Mouse (Mus musculus) liver, embryonic 16.5 days (tissue): Measurements from ENCODE around the gene Parp1. TPM values are rescaled to one million over a fixed set of nuclear protein-coding genes. Genes with fewer than 3 reads are reported as not detected.
"Not testable (repeated sequence)": the region's sequence is repeated elsewhere in the genome, so short reads cannot be mapped to it uniquely, and the experiment has no call there.

Experiments used
- ATAC-seq: fragments of 200-750 bp; cut with Nextera tagmentation; 2 replicates; pipeline ENCODE4 v1.8.0; 2017; ENCODE audit warnings: low read depth, mild to moderate bottlenecking, moderate number of reproducible peaks, moderate library complexity
- H3K27ac ChIP-seq: fragments of 300-500 bp; sonication (generic); 2 replicates; pipeline ENCODE4 v1.5.1; 2014; ENCODE audit warnings: mild to moderate bottlenecking, low read length
- H3K27me3 ChIP-seq: fragments of 300-500 bp; sonication (generic); 2 replicates; pipeline ENCODE4 v1.6.1; 2014; ENCODE audit warnings: low read depth, low read length, mixed read lengths; ENCODE audit not compliant: control insufficient read depth, insufficient read depth
- H3K36me3 ChIP-seq: fragments of 300-500 bp; sonication (generic); 2 replicates; pipeline ENCODE4 v1.6.1; 2014; ENCODE audit warnings: mild to moderate bottlenecking; ENCODE audit not compliant: control insufficient read depth, insufficient read depth
- H3K4me1 ChIP-seq: fragments of 300-500 bp; sonication (generic); 2 replicates; pipeline ENCODE4 v1.6.1; 2014; ENCODE audit warnings: low read depth, low read length, mixed read lengths; ENCODE audit not compliant: control insufficient read depth
- H3K4me2 ChIP-seq: fragments of 300-500 bp; sonication (generic); 2 replicates; pipeline ENCODE4 v1.6.1; 2014; ENCODE audit warnings: low read depth, low read length, mixed read lengths
- H3K4me3 ChIP-seq: fragments of 300-500 bp; sonication (generic); 2 replicates; pipeline ENCODE4 v1.5.1; 2014; ENCODE audit warnings: low read depth, mild to moderate bottlenecking, low read length
- H3K9ac ChIP-seq: fragments of 300-500 bp; sonication (generic); 2 replicates; pipeline ENCODE4 v1.6.1; 2014; ENCODE audit warnings: low read depth, low read length
- H3K9me3 ChIP-seq: fragments of 300-500 bp; sonication (generic); replicated peaks from 2 replicates; pipeline ENCODE4 v1.6.1; 2016; ENCODE audit warnings: low read length; ENCODE audit not compliant: control insufficient read depth
- WGBS: fragments of 180-500 bp; shearing (Covaris S2); extraction: QIAGEN DNeasy Blood & Tissue Kit; methylation state at CpG from one replicate; pipeline ENCODE4 v1.1.7; 2014; ENCODE audit not compliant: insufficient replicate concordance; 5-methylcytosine and 5-hydroxymethylcytosine counted together
- polyA plus RNA-seq: library from polyadenylated mRNA; unstranded; fragments of >200 nt; fragmentation: Nextera tagmentation; extraction: Ambion mirVana; gene quantifications from 2 replicates; pipeline ENCODE4 v1.2.1, GENCODE M21; 2015

Gene Parp1
- polyA plus RNA-seq, 1 experiment from 2014 or later, result 52.0 TPM

DNA sequence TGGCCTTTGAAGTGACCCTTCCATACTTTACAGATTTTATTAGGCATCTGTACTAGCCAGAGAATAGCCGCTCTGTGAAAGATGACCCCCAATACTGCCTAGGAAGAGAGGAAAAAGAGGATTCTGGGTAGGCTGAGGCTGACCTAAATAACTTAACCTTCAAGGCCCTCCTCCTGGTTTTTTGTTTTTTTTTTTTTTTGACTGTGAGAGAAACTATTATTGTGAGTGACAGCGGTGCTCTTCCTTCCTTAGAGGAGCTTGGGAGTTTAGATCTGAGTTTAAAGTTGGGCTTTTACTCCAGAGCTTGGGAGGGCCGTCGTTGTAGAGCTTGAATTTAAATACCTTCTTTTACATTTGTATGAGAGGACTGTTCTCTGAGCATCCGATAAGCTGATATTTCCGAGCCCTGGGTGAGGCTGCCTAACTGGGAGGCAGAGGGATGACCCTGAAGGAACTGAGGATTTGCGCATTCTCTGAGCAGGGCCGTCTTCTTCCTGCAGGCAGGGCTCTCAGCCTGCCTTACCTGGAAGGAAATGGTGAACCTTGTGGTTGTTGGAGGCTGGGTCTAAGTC is 2.4 kb downstream of the Parp1 start:
- Histone ChIP-seq H3K4me1 (peaks cover 33% of the 10 kb centered on the region), H3K4me2 (peak overlapping the region; percentile 95), H3K27ac (0 out of 2 replicates have a peak overlapping the region, but pooled peaks have one; percentile 47), H3K36me3 (peaks cover 2% of the 10 kb centered on the region; the same call in 1 of the 2 replicates), H3K9me3 (no peaks in the 10 kb centered on the region), H3K4me3 (no peak overlapping the region), H3K9ac (no peak overlapping the region), H3K27me3 (no peaks in the 10 kb centered on the region)
- WGBS, result 74% methylated on average over 8 of the region's 8 CpGs
- no peak for ATAC-seq

DNA sequence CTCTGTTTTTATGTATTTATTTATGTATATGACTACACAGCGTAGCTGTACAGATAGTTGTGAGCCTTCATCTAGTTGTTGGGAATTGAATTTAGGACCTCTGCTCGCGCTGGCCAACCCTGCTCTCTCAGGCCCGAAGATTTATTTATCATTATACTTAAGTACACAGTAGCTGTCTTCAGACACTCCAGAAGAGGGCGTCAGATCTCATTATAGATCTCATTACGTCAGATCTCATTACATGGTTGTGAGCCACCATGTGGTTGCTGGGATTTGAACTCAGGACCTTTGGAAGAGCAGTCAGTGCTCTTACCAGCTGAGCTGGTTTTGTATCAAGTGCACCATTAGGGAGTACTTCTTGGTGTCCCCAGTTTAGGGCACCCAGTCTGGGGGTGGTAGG is 3.0 kb downstream of the Parp1 start:
- H3K4me3 ChIP-seq, H3K27ac ChIP-seq, H3K9ac ChIP-seq, H3K36me3 ChIP-seq, H3K9me3 ChIP-seq, H3K4me2 ChIP-seq, ATAC-seq, H3K27me3 ChIP-seq: not testable (repeated sequence)
- WGBS, result 72% methylated on average over 6 of the region's 6 CpGs
- H3K4me1 ChIP-seq, result peaks cover 33% of the 10 kb centered on the region

DNA sequence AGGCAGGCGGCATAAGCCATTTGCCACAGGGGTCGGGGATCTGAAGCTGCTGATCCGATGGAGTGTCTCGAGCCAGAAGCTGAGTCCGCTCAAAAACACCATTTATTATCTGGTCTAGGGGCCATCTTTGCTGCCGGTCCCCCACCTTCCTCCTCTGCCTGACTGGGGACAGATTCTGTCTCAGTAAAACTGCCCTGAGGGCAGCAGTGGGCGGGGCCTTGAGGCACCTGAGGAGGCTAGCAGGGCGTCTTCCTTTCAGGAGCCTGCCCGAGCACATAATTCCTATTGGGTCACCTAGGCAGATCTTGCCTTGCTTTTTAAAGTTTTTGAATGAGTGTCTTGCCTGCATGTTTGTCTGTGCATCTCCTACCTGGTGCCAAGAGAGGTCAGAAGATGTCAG is 3.4 kb downstream of the Parp1 start:
- 74% methylated on average over 9 of the region's 9 CpGs for WGBS
- Histone ChIP-seq H3K27ac (no peak overlapping the region), H3K4me2 (no peak overlapping the region), H3K4me3 (no peak overlapping the region), H3K9ac (no peak overlapping the region), H3K9me3 (no peaks in the 10 kb centered on the region), H3K4me1 (peaks cover 33% of the 10 kb centered on the region), H3K27me3 (no peaks in the 10 kb centered on the region), H3K36me3 (peaks cover 2% of the 10 kb centered on the region; the same call in 1 of the 2 replicates)
- ATAC-seq, result no peak

DNA sequence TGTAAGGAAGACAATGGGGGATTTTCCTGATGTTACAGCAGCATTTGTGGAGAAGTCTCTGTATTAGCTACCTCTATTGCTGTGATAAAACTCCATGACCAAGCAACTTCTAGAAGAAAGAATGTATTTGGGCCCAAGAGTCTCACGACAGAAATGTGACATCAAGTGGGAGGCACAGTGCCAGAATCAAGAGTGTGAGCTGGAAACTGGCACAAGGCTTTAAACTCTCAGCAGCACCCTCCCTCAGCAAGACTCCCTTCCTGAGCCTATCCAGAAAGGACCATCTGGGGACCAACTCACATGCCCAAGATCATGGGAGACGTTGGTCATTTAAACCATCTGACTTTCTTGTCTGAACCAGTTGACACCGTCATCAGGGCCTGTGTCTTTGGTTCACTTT is 7.8 kb downstream of the Parp1 start:
- ATAC-seq, result no peak
- 74% methylated on average over 3 of the region's 3 CpGs for WGBS
- H3K27me3 ChIP-seq, result no peaks in the 10 kb centered on the region
- H3K27ac ChIP-seq, result no peak overlapping the region
- H3K4me1 ChIP-seq, result peaks cover 3% of the 10 kb centered on the region
- no peak overlapping the region for H3K4me2 ChIP-seq
- H3K4me3 ChIP-seq, result no peak overlapping the region
- no peaks in the 10 kb centered on the region for H3K9me3 ChIP-seq
- peaks cover 34% of the 10 kb centered on the region for H3K36me3 ChIP-seq
- H3K9ac ChIP-seq, result no peak overlapping the region

DNA sequence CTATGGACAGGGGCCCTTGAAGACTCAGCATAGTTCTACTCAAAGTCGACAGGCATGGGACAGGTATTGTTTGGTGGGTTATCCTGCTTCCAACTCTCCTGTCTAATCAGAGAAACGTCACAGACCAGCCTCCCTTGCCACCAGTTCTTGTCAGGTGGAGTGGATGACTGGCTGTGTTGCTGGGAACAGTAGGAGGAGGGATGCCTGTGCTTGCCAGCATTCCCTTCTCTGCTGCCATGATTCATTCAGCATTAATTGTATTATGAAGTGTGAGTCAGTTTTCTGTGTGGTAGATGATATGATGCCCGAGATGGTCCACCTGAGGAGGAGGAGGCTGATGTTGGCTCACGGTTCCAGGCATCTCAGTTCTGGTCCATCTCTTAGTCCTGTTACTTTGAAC is 9.1 kb downstream of the Parp1 start:
- 67% methylated on average over 4 of the region's 4 CpGs for WGBS
- Histone ChIP-seq H3K4me1 (no peaks in the 10 kb centered on the region; the same call in 1 of the 2 replicates), H3K9me3 (no peaks in the 10 kb centered on the region), H3K27me3 (no peaks in the 10 kb centered on the region), H3K4me2 (no peak overlapping the region), H3K27ac (no peak overlapping the region), H3K36me3 (peaks cover 41% of the 10 kb centered on the region), H3K9ac (no peak overlapping the region), H3K4me3 (no peak overlapping the region)
- no peak for ATAC-seq

DNA sequence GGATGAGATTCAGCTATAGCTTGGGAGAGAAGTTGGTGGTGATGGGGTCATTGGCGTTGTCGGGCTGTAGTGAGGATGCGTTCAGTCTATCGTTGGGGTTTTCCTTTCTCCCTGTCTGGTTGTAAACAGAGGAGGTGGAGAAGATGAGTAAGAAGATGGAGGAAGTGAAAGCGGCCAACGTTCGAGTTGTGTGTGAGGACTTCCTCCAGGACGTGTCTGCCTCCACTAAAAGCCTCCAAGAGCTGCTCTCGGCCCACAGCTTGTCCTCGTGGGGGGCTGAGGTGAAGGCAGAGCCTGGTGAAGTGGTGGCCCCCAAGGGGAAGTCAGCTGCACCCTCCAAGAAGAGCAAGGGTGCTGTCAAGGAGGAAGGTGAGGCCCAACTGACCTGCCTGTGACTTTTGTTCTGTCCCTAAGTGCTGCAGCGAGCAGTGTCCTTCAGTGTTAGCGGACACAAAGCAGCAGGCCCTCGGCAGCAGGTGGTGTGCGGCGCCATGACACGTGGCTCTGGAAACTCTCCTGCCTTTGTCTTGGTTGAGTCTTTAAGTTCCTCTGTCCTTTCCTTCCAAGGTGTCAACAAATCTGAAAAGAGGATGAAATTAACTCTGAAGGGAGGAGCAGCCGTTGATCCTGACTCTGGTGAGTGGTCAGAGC is 19.2 kb downstream of the Parp1 start:
- Histone ChIP-seq H3K4me3 (no peak overlapping the region), H3K4me2 (no peak overlapping the region), H3K9me3 (no peaks in the 10 kb centered on the region), H3K27me3 (no peaks in the 10 kb centered on the region), H3K4me1 (no peaks in the 10 kb centered on the region), H3K36me3 (peaks cover 64% of the 10 kb centered on the region), H3K27ac (no peak overlapping the region), H3K9ac (no peak overlapping the region)
- no peak for ATAC-seq
- 66% methylated on average over 17 of the region's 17 CpGs for WGBS

DNA sequence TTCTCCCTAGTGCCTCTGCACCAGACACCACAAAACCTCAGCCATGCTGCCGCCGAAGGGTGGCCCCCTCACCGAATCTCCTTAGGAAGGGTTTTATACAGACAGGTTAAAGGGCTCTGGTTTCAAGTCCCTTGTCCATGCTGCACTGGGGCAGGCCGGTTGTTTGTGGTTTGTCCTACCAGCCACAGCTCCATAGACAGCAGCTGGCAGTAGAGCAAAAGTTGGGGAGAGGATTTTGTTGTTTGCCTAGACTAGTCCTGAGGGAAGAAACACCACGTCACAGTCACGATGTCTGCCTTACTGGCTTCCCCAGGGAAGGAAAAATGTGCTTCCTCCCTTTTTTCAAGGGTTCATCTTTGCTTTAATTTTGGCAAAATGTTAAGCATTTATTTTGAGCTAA is 31.9 kb downstream of the Parp1 start:
- Histone ChIP-seq H3K4me1 (no peaks in the 10 kb centered on the region), H3K4me2 (no peak overlapping the region), H3K4me3 (no peak overlapping the region), H3K36me3 (peaks cover 36% of the 10 kb centered on the region), H3K27ac (no peak overlapping the region), H3K27me3 (no peaks in the 10 kb centered on the region), H3K9me3 (no peaks in the 10 kb centered on the region), H3K9ac (no peak overlapping the region)
- ATAC-seq, result no peak
- 68% methylated on average over 6 of the region's 6 CpGs for WGBS

DNA sequence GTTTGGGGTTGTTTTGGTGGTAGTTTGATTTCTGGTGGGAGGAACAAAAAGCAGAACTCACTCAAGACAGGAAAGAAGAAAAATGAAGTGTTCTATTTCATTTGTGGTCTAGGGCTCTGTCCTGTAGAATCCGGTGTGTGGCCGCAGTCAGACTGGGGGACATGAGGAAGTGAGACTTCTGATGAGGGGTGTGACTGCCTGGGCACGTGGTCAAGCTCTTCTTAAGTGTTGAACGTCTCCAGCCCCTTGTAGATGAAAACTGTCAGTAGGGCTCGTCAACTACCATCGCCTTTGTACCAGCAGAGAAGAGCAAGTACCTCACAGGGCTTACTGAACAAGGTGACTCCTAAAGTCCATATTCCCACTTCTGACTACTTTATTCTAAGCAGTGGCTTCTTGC is 33.1 kb downstream of the Parp1 start:
- H3K9me3 ChIP-seq, result no peaks in the 10 kb centered on the region
- no peak overlapping the region; the same call in 1 of the 2 replicates for H3K27ac ChIP-seq
- H3K4me2 ChIP-seq, result no peak overlapping the region
- H3K36me3 ChIP-seq, result peaks cover 25% of the 10 kb centered on the region
- no peak overlapping the region for H3K4me3 ChIP-seq
- no peaks in the 10 kb centered on the region for H3K27me3 ChIP-seq
- no peak overlapping the region for H3K9ac ChIP-seq
- WGBS, result 38% methylated on average over 6 of the region's 6 CpGs
- no peak for ATAC-seq
- H3K4me1 ChIP-seq, result no peaks in the 10 kb centered on the region

DNA sequence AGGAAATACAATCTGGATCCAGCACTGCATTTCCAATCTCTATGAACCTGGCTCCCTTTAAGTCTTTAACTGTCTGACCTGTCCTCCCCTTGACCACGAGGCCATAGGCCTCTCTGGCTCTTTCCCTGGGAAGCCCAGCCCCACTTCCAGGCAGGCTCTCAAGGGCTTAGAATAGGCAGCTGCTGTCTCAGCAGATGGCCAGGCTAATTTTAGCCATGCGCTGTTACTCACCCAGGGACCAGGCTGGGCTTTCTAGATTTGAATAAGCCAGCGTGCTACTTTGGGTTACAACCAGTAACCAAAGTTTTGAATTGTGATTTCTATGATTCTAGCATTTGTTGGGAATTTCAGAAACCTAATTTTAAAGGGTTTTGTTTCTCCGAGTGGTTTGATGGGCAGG is 35.9 kb downstream of the Parp1 start:
- H3K27ac ChIP-seq, result no peak overlapping the region
- WGBS, result 63% methylated on average over 4 of the region's 4 CpGs

More for the DNA sequence above, 35.9 kb downstream of the Parp1 start:
- Histone ChIP-seq H3K4me3 (no peak overlapping the region), H3K36me3 (peaks cover 10% of the 10 kb centered on the region; the same call in 1 of the 2 replicates), H3K4me1 (no peaks in the 10 kb centered on the region), H3K27me3 (no peaks in the 10 kb centered on the region), H3K4me2 (no peak overlapping the region), H3K9me3 (no peaks in the 10 kb centered on the region), H3K9ac (no peak overlapping the region)
- ATAC-seq, result no peak
